Mouse (Mus musculus) cerebellum, adult 2 months (tissue): Measurements from ENCODE around the gene Rtn3.

Experiments
- CTCF ChIP-seq: fragments of 200-500 bp; IDR thresholded peaks from 2 replicates; pipeline ENCODE4 v1.5.1; 2011; ENCODE audit warnings: low read depth, mild to moderate bottlenecking, control low read depth, low read length, moderate library complexity, borderline replicate concordance; ENCODE audit not compliant: insufficient read depth
- POLR2A ChIP-seq: fragments of 200-500 bp; IDR thresholded peaks from 2 replicates; pipeline ENCODE4 v1.6.1; 2011; ENCODE audit warnings: low read length, control low read depth, borderline replicate concordance; ENCODE audit not compliant: insufficient read depth

DNA sequence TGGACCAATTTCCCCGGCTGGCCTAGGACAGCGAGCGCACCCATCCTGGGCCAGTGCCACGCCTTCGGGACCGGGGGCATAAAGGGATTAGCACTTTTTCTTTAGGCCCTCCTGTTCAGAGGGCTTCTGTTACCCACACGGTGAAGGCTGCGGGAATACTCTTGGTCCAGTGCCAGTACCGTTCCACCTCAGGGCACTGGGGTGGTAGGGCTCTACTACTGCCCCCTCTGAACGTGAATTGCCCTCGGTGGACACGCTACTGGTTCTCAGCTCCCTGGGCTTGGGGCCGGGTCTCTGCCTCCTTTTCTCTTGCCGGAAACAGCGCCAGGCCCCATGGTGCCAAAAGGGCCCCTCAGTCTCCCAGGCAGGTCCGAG is 59.4 kb downstream of the Rtn3 start:
- TF ChIP-seq CTCF (no peak), POLR2A (no peak)
